Mouse (Mus musculus) forebrain, embryonic 14.5 days (tissue): ENCODE results near the gene Cit. TPM values are rescaled to one million over a fixed set of nuclear protein-coding genes. Genes with fewer than 3 reads are reported as not detected.

Source experiments
- ATAC-seq: fragments of 200-750 bp; cut with Nextera tagmentation; 2 replicates; pipeline ENCODE4 v1.8.0; 2017; ENCODE audit warnings: mild to moderate bottlenecking, moderate library complexity
- DNase-seq: peaks from one replicate; pipeline ENCODE4 v3.0.0-alpha.2; 2015; ENCODE audit warnings: low spot score
- H3K27ac ChIP-seq: fragments of 300-500 bp; sonication (generic); 2 replicates; pipeline ENCODE4 v1.5.1; 2014; ENCODE audit warnings: low read depth, mild to moderate bottlenecking, control low read depth, low read length, moderate library complexity
- H3K27me3 ChIP-seq: fragments of 300-500 bp; sonication (generic); replicated peaks from 2 replicates; pipeline ENCODE4 v1.6.1; 2014; ENCODE audit warnings: low read length, control low read depth, mixed read lengths; ENCODE audit not compliant: control insufficient read depth, insufficient read depth
- H3K36me3 ChIP-seq: fragments of 300-500 bp; sonication (generic); 2 replicates; pipeline ENCODE4 v1.6.1; 2014; ENCODE audit warnings: low read length, control low read depth; ENCODE audit not compliant: control insufficient read depth, insufficient read depth
- H3K4me1 ChIP-seq: fragments of 300-500 bp; sonication (generic); 2 replicates; pipeline ENCODE4 v1.6.1; 2014; ENCODE audit warnings: antibody characterized with exemption, low read length, control low read depth; ENCODE audit not compliant: control insufficient read depth, insufficient read depth
- H3K4me2 ChIP-seq: fragments of 300-500 bp; sonication (generic); 2 replicates; pipeline ENCODE4 v1.6.1; 2014; ENCODE audit warnings: mild to moderate bottlenecking, control low read depth, low read length
- H3K4me3 ChIP-seq: fragments of 300-500 bp; sonication (generic); 2 replicates; pipeline ENCODE4 v1.5.1; 2014; ENCODE audit warnings: low read depth, low read length, control low read depth
- H3K9ac ChIP-seq: fragments of 300-500 bp; sonication (generic); 2 replicates; pipeline ENCODE4 v1.6.1; 2014; ENCODE audit warnings: mild to moderate bottlenecking, low read length, control low read depth, moderate library complexity
- H3K9me3 ChIP-seq: fragments of 300-500 bp; sonication (generic); replicated peaks from 2 replicates; pipeline ENCODE4 v1.6.1; 2016; ENCODE audit warnings: low read length, control low read depth, mixed read lengths; ENCODE audit not compliant: control insufficient read depth
- WGBS: fragments of 180-500 bp; shearing (Covaris S2); extraction: QIAGEN DNeasy Blood & Tissue Kit; methylation state at CpG from one replicate; pipeline ENCODE4 v1.1.7; 2014; 5-methylcytosine and 5-hydroxymethylcytosine counted together
- polyA plus RNA-seq: library from polyadenylated mRNA; unstranded; fragments of >200 nt; fragmentation: Nextera tagmentation; extraction: Ambion mirVana; gene quantifications from 2 replicates; pipeline ENCODE4 v1.2.1, GENCODE M21; 2014

Gene Cit
- polyA plus RNA-seq, 1 experiment from 2014 or later, result 9.1 TPM

GRCm38 (mm10) chr5:115936851-115937250, 91.8 kb downstream of the Cit start:
- H3K36me3 ChIP-seq, result peaks cover 56% of the 10 kb centered on the region
- H3K4me2 ChIP-seq, result no peak overlapping the region
- ATAC-seq (no peak), DNase-seq (no peak)
- H3K4me3 ChIP-seq, result no peak overlapping the region
- WGBS, result 96% methylated on average over 15 of the region's 15 CpGs
- H3K9ac ChIP-seq, result no peak overlapping the region
- no peaks in the 10 kb centered on the region for H3K4me1 ChIP-seq
- no peaks in the 10 kb centered on the region for H3K27me3 ChIP-seq
- no peaks in the 10 kb centered on the region for H3K9me3 ChIP-seq
- H3K27ac ChIP-seq, result no peak overlapping the region

GRCm38 (mm10) chr5:115937566-115937965, 92.5 kb downstream of the Cit start:
- H3K27me3 ChIP-seq, result no peaks in the 10 kb centered on the region
- DNase-seq (no peak), ATAC-seq (no peak)
- no peak overlapping the region for H3K4me2 ChIP-seq
- no peak overlapping the region for H3K9ac ChIP-seq
- no peak overlapping the region for H3K27ac ChIP-seq
- peaks cover 55% of the 10 kb centered on the region for H3K36me3 ChIP-seq
- no peaks in the 10 kb centered on the region for H3K4me1 ChIP-seq
- 93% methylated on average over 6 of the region's 6 CpGs for WGBS
- H3K4me3 ChIP-seq, result no peak overlapping the region
- H3K9me3 ChIP-seq, result no peaks in the 10 kb centered on the region

- no peak overlapping the region for H3K4me3 ChIP-seq
- peaks cover 58% of the 10 kb centered on the region for H3K36me3 ChIP-seq
- no peaks in the 10 kb centered on the region for H3K27me3 ChIP-seq
- ATAC-seq (no peak), DNase-seq (no peak)
- H3K4me1 ChIP-seq, result no peaks in the 10 kb centered on the region
- WGBS, result 93% methylated on average over 13 of the region's 13 CpGs
- no peak overlapping the region for H3K4me2 ChIP-seq
- no peak overlapping the region for H3K9ac ChIP-seq
- H3K9me3 ChIP-seq, result no peaks in the 10 kb centered on the region
- H3K27ac ChIP-seq, result no peak overlapping the region
Observed at GRCm38 (mm10) chr5:115938999-115939398, 93.9 kb downstream of the Cit start.

DNA sequence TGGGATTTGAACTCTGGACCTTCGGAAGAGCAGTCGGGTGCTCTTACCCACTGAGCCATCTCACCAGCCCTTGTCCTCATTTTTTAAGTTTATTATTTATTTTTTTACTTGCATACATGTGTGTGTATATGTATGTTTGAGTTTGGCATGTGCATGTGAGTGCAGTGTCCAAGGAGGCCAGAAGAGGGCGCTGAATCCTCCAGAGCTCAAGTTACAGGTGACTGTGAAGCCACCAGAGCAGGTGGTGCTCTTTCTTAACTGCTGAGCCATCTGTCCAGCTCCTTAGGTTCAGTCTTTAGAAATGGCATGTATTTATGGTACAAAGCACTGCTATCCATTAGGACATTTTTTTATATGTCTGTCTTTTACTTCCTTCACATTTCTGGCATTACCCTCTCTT, 97.3 kb downstream of the Cit start:
- DNase-seq (no peak), ATAC-seq (no peak)
- Histone ChIP-seq H3K27me3 (no peaks in the 10 kb centered on the region), H3K4me1 (no peaks in the 10 kb centered on the region), H3K4me2 (no peak overlapping the region), H3K9ac (no peak overlapping the region), H3K36me3 (peaks cover 60% of the 10 kb centered on the region), H3K27ac (no peak overlapping the region), H3K4me3 (no peak overlapping the region), H3K9me3 (no peaks in the 10 kb centered on the region)
- 89% methylated on average over 3 of the region's 3 CpGs for WGBS

DNA sequence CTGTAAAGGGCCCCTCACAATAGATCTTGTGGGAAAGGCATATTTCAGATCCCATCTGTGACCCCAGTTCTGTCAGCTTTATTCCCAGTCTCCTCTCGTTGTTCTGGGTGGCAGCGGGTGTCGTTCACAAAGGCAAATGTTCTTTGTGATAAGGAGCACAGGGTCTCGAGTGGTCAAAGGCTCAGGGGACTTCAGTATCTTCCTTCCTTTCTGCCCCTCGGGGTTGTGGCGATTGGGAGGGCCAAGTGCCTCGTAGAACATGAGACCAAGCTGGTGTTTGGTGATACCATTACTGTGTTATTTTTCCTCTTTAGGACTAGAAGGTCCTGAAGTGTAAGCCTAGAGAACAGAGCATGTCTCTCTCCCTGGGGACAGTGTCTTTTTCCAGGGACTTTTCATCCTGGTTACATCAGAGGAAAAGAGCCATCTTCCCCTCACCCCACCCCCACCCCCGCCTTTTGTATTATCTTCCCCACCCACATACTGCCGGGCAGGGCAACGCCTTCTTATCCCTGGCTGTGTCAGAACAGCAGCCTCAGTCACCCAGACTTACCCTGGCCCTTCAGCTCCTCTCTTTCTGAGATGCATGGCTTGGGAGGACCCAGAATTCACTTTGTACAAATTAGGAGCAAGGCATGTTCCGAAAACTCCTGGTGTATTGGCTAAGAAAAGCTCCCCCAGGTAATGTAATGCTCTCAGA, 99.9 kb downstream of the Cit start:
- Histone ChIP-seq H3K4me3 (no peak overlapping the region), H3K4me1 (no peaks in the 10 kb centered on the region), H3K4me2 (no peak overlapping the region), H3K9me3 (no peaks in the 10 kb centered on the region), H3K9ac (no peak overlapping the region), H3K27me3 (no peaks in the 10 kb centered on the region), H3K36me3 (peaks cover 54% of the 10 kb centered on the region), H3K27ac (no peak overlapping the region)
- ATAC-seq (no peak), DNase-seq (no peak)
- 66% methylated on average over 11 of the region's 11 CpGs for WGBS

GRCm38 (mm10) chr5:115947622-115948353, 102.7 kb downstream of the Cit start:
- ATAC-seq, result no peak
- Histone ChIP-seq H3K36me3 (peaks cover 63% of the 10 kb centered on the region), H3K4me3 (no peak overlapping the region), H3K27me3 (no peaks in the 10 kb centered on the region), H3K9me3 (no peaks in the 10 kb centered on the region), H3K9ac (no peak overlapping the region), H3K27ac (no peak overlapping the region), H3K4me2 (no peak overlapping the region), H3K4me1 (no peaks in the 10 kb centered on the region)
- DNase-seq, result no peak
- 93% methylated on average over 15 of the region's 15 CpGs for WGBS

GRCm38 (mm10) chr5:115950936-115951335, 105.9 kb downstream of the Cit start:
- Histone ChIP-seq H3K36me3 (peaks cover 79% of the 10 kb centered on the region), H3K4me2 (no peak overlapping the region), H3K4me3 (no peak overlapping the region), H3K27me3 (no peaks in the 10 kb centered on the region), H3K27ac (no peak overlapping the region), H3K9ac (no peak overlapping the region), H3K4me1 (no peaks in the 10 kb centered on the region), H3K9me3 (no peaks in the 10 kb centered on the region)
- 90% methylated on average over 7 of the region's 7 CpGs for WGBS
- ATAC-seq, result no peak
- no peak for DNase-seq

- no peaks in the 10 kb centered on the region for H3K9me3 ChIP-seq
- 98% methylated on average over 6 of the region's 6 CpGs for WGBS
- H3K36me3 ChIP-seq, result peaks cover 68% of the 10 kb centered on the region
Observed at GRCm38 (mm10) chr5:115953173-115953572, 108.1 kb downstream of the Cit start.

DNA sequence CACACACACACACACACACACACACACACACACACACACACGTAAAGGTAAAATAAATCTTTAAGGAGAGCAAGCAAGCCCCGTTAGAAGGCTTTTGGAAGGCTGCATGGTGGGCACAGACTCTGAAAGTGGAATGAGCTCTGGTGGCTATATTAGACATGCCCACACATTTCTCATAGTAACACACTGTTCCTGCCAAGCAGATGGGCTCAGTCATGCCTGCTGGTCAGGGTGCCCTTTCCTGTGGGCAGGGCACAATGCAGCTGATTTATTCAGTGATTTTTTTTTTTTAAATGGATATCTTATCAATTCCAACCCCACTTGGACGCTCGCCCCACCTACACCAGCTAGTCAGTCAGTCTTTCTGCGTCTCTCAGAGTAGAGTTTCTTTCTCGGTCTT, 109.0 kb downstream of the Cit start:
- Histone ChIP-seq H3K4me2 (no peak overlapping the region), H3K9ac (no peak overlapping the region), H3K9me3 (no peaks in the 10 kb centered on the region), H3K36me3 (peaks cover 62% of the 10 kb centered on the region), H3K4me3 (no peak overlapping the region), H3K4me1 (no peaks in the 10 kb centered on the region), H3K27me3 (no peaks in the 10 kb centered on the region), H3K27ac (no peak overlapping the region)
- 94% methylated on average over 6 of the region's 6 CpGs for WGBS
- ATAC-seq (no peak), DNase-seq (no peak)

More at GRCm38 (mm10) chr5:115953173-115953572, 108.1 kb downstream of the Cit start:
- ATAC-seq (no peak), DNase-seq (no peak)
- no peaks in the 10 kb centered on the region for H3K27me3 ChIP-seq
- no peak overlapping the region for H3K9ac ChIP-seq
- no peak overlapping the region for H3K4me3 ChIP-seq
- H3K4me1 ChIP-seq, result no peaks in the 10 kb centered on the region
- no peak overlapping the region for H3K4me2 ChIP-seq
- H3K27ac ChIP-seq, result no peak overlapping the region
